Mouse (Mus musculus): Measurements from ENCODE around the gene Cdc42bpg. TPM values are rescaled to one million over a fixed set of nuclear protein-coding genes. Genes with fewer than 3 reads are reported as not detected.

Gene Cdc42bpg
- 0.22 and 0.39 TPM in 2 replicates for polyA plus RNA-seq (2015; fragmentation: Nextera tagmentation; extraction: Ambion mirVana)

- ATAC-seq: peak; percentile 52
- H3K27ac ChIP-seq: no peak within 1 kb of the TSS
- peak within 1 kb of the TSS; percentile 69 for H3K9ac ChIP-seq
- H3K9me3 ChIP-seq (replicated peaks): no peaks in the 10 kb centered on the region
- peaks cover 2% of the 10 kb centered on the region; the same call in 1 of the 2 replicates for H3K36me3 ChIP-seq (ENCODE audit: poor library complexity, severe bottlenecking)
- WGBS: under 1% methylated on average over 35 of the region's 38 CpGs
- peaks cover 11% of the 10 kb centered on the region for H3K4me1 ChIP-seq
- peak within 1 kb of the TSS; percentile 56 for H3K4me3 ChIP-seq
- no peaks in the 10 kb centered on the region for H3K27me3 ChIP-seq
- H3K4me2 ChIP-seq: peak within 1 kb of the TSS; percentile 71
Observed at GRCm38 (mm10) chr19:6306137-6306551, at the start of gene Cdc42bpg. Gene Cdc42bpg, plus strand, starts transcription at chr19:6306456.

- peaks cover 73% of the 10 kb centered on the region for H3K36me3 ChIP-seq (ENCODE audit: poor library complexity, severe bottlenecking)
- no peaks in the 10 kb centered on the region for H3K4me1 ChIP-seq
- no peak overlapping the region for H3K4me3 ChIP-seq
- H3K9ac ChIP-seq: no peak overlapping the region
- 81% methylated on average over 2 of the region's 2 CpGs for WGBS
- no peak overlapping the region for H3K27ac ChIP-seq
- H3K27me3 ChIP-seq: no peaks in the 10 kb centered on the region
- no peak overlapping the region for H3K4me2 ChIP-seq
- H3K9me3 ChIP-seq (replicated peaks): no peaks in the 10 kb centered on the region
- ATAC-seq: no peak
Observed at GRCm38 (mm10) chr19:6260428-6260827, 45.8 kb upstream of the Cdc42bpg start.

GRCm38 (mm10) chr19:6260946-6261345, 45.3 kb upstream of the Cdc42bpg start:
- 75% methylated on average over 4 of the region's 4 CpGs for WGBS

GRCm38 (mm10) chr19:6261379-6261778, 44.9 kb upstream of the Cdc42bpg start:
- WGBS: 95% methylated on average over 14 of the region's 14 CpGs
- no peak for ATAC-seq
- H3K27me3 ChIP-seq: no peaks in the 10 kb centered on the region
- no peak overlapping the region for H3K4me3 ChIP-seq
- H3K27ac ChIP-seq: no peak overlapping the region
- H3K9ac ChIP-seq: no peak overlapping the region
- no peak overlapping the region for H3K4me2 ChIP-seq
- H3K36me3 ChIP-seq (ENCODE audit: poor library complexity, severe bottlenecking): peaks cover 64% of the 10 kb centered on the region
- no peaks in the 10 kb centered on the region for H3K4me1 ChIP-seq
- no peaks in the 10 kb centered on the region for H3K9me3 ChIP-seq (replicated peaks)

More at GRCm38 (mm10) chr19:6260946-6261345, 45.3 kb upstream of the Cdc42bpg start:
- H3K27me3 ChIP-seq: no peaks in the 10 kb centered on the region
- H3K4me2 ChIP-seq: no peak overlapping the region
- no peak overlapping the region for H3K4me3 ChIP-seq
- no peak overlapping the region for H3K9ac ChIP-seq
- peaks cover 68% of the 10 kb centered on the region for H3K36me3 ChIP-seq (ENCODE audit: poor library complexity, severe bottlenecking)
- no peak for ATAC-seq
- H3K9me3 ChIP-seq (replicated peaks): no peaks in the 10 kb centered on the region
- no peaks in the 10 kb centered on the region for H3K4me1 ChIP-seq
- no peak overlapping the region for H3K27ac ChIP-seq

GRCm38 (mm10) chr19:6262222-6262621, 44.0 kb upstream of the Cdc42bpg start:
- ATAC-seq: no peak
- Histone ChIP-seq H3K4me3 (no peak overlapping the region), H3K36me3 (ENCODE audit: poor library complexity, severe bottlenecking) (peaks cover 55% of the 10 kb centered on the region), H3K4me2 (no peak overlapping the region), H3K9me3 (replicated peaks) (no peaks in the 10 kb centered on the region), H3K9ac (no peak overlapping the region), H3K27me3 (peaks cover 3% of the 10 kb centered on the region; the same call in 1 of the 2 replicates), H3K4me1 (no peaks in the 10 kb centered on the region), H3K27ac (no peak overlapping the region)
- WGBS: 63% methylated on average over 7 of the region's 7 CpGs

- WGBS: 93% methylated on average over 8 of the region's 8 CpGs
- H3K9me3 ChIP-seq (replicated peaks): no peaks in the 10 kb centered on the region
- H3K4me3 ChIP-seq: no peak overlapping the region
- H3K4me2 ChIP-seq: no peak overlapping the region
- peaks cover 9% of the 10 kb centered on the region; the same call in 1 of the 2 replicates for H3K27me3 ChIP-seq
- H3K36me3 ChIP-seq (ENCODE audit: poor library complexity, severe bottlenecking): peaks cover 48% of the 10 kb centered on the region
- no peak overlapping the region for H3K9ac ChIP-seq
- no peak for ATAC-seq
- no peaks in the 10 kb centered on the region for H3K4me1 ChIP-seq
- no peak overlapping the region for H3K27ac ChIP-seq
Observed at GRCm38 (mm10) chr19:6262839-6263433, 43.3 kb upstream of the Cdc42bpg start.

GRCm38 (mm10) chr19:6264200-6264599, 42.1 kb upstream of the Cdc42bpg start:
- Histone ChIP-seq H3K27ac (no peak overlapping the region), H3K9ac (no peak overlapping the region), H3K36me3 (ENCODE audit: poor library complexity, severe bottlenecking) (peaks cover 35% of the 10 kb centered on the region), H3K4me2 (no peak overlapping the region), H3K4me1 (no peaks in the 10 kb centered on the region), H3K27me3 (peaks cover 9% of the 10 kb centered on the region; the same call in 1 of the 2 replicates), H3K9me3 (replicated peaks) (no peaks in the 10 kb centered on the region), H3K4me3 (no peak overlapping the region)
- WGBS: 84% methylated on average over 9 of the region's 9 CpGs
- ATAC-seq: no peak

GRCm38 (mm10) chr19:6264945-6265344, 41.3 kb upstream of the Cdc42bpg start:
- Histone ChIP-seq H3K9me3 (replicated peaks) (no peaks in the 10 kb centered on the region), H3K4me1 (no peaks in the 10 kb centered on the region), H3K27me3 (peaks cover 9% of the 10 kb centered on the region; the same call in 1 of the 2 replicates), H3K36me3 (ENCODE audit: poor library complexity, severe bottlenecking) (peaks cover 30% of the 10 kb centered on the region), H3K9ac (no peak overlapping the region), H3K4me3 (no peak overlapping the region), H3K4me2 (no peak overlapping the region), H3K27ac (no peak overlapping the region)
- WGBS: 90% methylated on average over 8 of the region's 8 CpGs
- no peak for ATAC-seq

GRCm38 (mm10) chr19:6265727-6266182, 40.5 kb upstream of the Cdc42bpg start:
- no peaks in the 10 kb centered on the region for H3K4me1 ChIP-seq
- no peaks in the 10 kb centered on the region for H3K9me3 ChIP-seq (replicated peaks)
- WGBS: 70% methylated on average over 6 of the region's 6 CpGs
- ATAC-seq: no peak
- no peak overlapping the region for H3K9ac ChIP-seq
- H3K27me3 ChIP-seq: peaks cover 9% of the 10 kb centered on the region; the same call in 1 of the 2 replicates
- no peak overlapping the region for H3K4me2 ChIP-seq
- H3K36me3 ChIP-seq (ENCODE audit: poor library complexity, severe bottlenecking): peaks cover 22% of the 10 kb centered on the region
- H3K4me3 ChIP-seq: no peak overlapping the region
- no peak overlapping the region for H3K27ac ChIP-seq

- no peaks in the 10 kb centered on the region for H3K4me1 ChIP-seq
- 78% methylated on average over 11 of the region's 11 CpGs for WGBS
- no peak overlapping the region for H3K27ac ChIP-seq
- no peaks in the 10 kb centered on the region for H3K9me3 ChIP-seq (replicated peaks)
- H3K27me3 ChIP-seq: peaks cover 9% of the 10 kb centered on the region; the same call in 1 of the 2 replicates
- peaks cover 4% of the 10 kb centered on the region; the same call in 1 of the 2 replicates for H3K36me3 ChIP-seq (ENCODE audit: poor library complexity, severe bottlenecking)
- no peak overlapping the region for H3K9ac ChIP-seq
- H3K4me3 ChIP-seq: no peak overlapping the region
- ATAC-seq: peak; percentile 13; the same call in 1 of the 2 replicates
- H3K4me2 ChIP-seq: no peak overlapping the region
Observed at GRCm38 (mm10) chr19:6267306-6268169, 38.7 kb upstream of the Cdc42bpg start.

GRCm38 (mm10) chr19:6268170-6268528, 38.1 kb upstream of the Cdc42bpg start:
- H3K27me3 ChIP-seq: peaks cover 9% of the 10 kb centered on the region; the same call in 1 of the 2 replicates
- no peaks in the 10 kb centered on the region for H3K9me3 ChIP-seq (replicated peaks)
- no peak overlapping the region for H3K27ac ChIP-seq
- WGBS: 13% methylated on average over 8 of the region's 8 CpGs
- H3K4me2 ChIP-seq: no peak overlapping the region
- H3K36me3 ChIP-seq (ENCODE audit: poor library complexity, severe bottlenecking): no peaks in the 10 kb centered on the region
- H3K4me3 ChIP-seq: no peak overlapping the region
- ATAC-seq: peak; percentile 78
- no peaks in the 10 kb centered on the region for H3K4me1 ChIP-seq
- H3K9ac ChIP-seq: no peak overlapping the region

GRCm38 (mm10) chr19:6268670-6269132, 37.6 kb upstream of the Cdc42bpg start:
- Histone ChIP-seq H3K4me2 (no peak overlapping the region), H3K27me3 (peaks cover 9% of the 10 kb centered on the region; the same call in 1 of the 2 replicates), H3K4me1 (no peaks in the 10 kb centered on the region), H3K36me3 (ENCODE audit: poor library complexity, severe bottlenecking) (no peaks in the 10 kb centered on the region), H3K9ac (no peak overlapping the region), H3K4me3 (no peak overlapping the region), H3K9me3 (replicated peaks) (no peaks in the 10 kb centered on the region), H3K27ac (no peak overlapping the region)
- no peak for ATAC-seq
- WGBS: 89% methylated on average over 7 of the region's 7 CpGs
